Mouse (Mus musculus): ENCODE data around the gene Vwf.

DNA sequence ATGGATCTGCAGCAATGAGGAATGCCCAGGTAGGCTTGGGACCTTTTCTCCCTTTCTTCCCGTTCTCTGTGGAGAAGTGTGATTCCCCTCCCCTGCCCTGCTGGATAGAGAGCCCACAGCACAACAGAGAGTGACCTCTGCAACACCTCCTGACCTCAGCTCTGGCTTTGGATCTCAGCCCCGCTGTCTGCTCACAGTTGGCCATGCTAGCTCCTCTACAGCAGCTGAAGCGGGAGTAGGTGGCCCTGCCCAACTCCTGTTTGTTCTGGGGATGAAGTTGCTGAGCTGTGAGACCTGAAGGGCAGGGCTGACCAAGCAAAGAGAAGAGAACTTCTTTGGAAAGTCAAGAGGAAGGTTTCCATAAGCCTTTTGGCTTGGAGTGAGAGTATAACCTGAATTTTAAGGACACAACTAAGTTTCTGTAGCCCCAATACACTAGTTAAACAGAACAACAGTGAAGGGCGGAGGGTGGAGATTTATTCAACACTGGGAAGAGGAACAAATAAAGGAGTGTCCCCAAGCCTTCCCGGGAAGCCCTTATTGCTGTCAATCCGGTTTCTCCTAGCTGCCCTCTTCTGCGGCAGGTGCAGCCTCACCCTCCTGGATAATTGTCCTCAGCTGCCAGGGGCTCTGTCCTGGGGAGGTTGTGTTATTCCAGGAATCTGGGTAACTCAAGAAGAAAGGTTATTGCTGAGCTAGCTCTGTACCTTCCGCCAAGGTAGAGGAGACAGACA is 45.2 kb downstream of the Vwf start:
- no peak for TF ChIP-seq POLR2A (IDR thresholded peaks at IDR 0.05; ENCODE audit: insufficient read depth, low read depth, low read length)
- no peak for TF ChIP-seq CTCF (IDR thresholded peaks at IDR 0.05; ENCODE audit: insufficient read depth, low read depth, low read length)
